Mouse (Mus musculus) testis, adult 2 months (tissue): ENCODE measurements around the gene Slc25a20.

ENCODE experiments used
- CTCF ChIP-seq: fragments of 200-500 bp; IDR thresholded peaks from 2 replicates; pipeline ENCODE4 v1.5.1; 2012; ENCODE audit warnings: low read depth, mild to moderate bottlenecking, inconsistent platforms, low read length, moderate library complexity; ENCODE audit not compliant: control insufficient read depth, insufficient read depth, insufficient replicate concordance
- POLR2A ChIP-seq: fragments of 200-500 bp; IDR thresholded peaks from 2 replicates; pipeline ENCODE4 v1.6.1; 2012; ENCODE audit warnings: low read depth, mild to moderate bottlenecking, inconsistent platforms, low read length, moderate library complexity; ENCODE audit not compliant: control insufficient read depth

DNA sequence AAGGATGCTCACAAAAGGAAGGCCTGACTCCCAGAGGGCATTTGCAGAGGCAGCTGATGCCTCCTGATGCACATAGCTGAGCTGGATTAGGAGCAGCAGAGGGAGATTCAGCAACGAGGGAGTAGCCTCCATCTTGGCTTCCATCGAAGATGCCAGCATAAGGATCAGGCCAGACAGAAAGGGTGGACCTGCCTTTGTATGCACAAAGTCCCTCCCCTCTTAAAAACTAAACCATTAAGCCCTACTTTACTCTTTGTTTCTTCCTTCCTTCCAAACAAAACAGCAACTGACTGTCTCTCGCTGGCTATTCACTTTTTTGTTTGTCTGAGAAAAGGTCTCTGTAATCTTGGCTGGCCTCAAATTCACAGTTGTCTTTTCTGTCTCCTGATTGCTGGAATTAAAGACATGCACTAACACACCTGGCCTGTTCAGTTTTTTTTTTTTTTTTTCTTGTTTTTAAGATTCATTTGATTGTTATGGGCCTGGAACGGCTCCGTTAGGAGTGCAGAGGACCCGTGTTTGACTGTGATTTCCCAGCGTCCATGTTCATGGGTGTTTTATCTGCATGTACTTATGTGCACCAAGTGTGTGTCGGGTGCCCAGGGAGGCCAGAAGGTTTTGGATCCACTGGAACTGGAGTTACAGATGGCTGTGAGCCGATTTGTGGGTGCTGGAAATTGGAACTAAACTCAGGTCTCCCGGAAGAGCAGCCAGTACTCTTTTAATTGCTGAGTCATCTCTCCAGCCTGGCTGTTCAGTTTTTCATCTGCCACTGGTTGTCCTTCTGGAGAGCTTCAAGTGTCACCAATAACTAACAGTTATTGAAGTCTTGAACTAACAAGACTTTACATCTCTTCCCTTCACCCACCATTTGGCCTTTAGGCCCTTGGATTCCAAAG, 7.1 kb upstream of the Slc25a20 start:
- no peak for TF ChIP-seq POLR2A
- TF ChIP-seq CTCF, result no peak
